ENCODE assay signal across 23 mouse cellular contexts in genomic region chr15:50498716-50499115, GRCm38 (mm10).
"Had no signal": no experiment of that assay in that cellular context is flagged by ENCODE, and none has a peak within 500 bp of the region (broad histone marks: within the 10 kb centered on the region; RNA-seq: fewer than 3 reads in every experiment).

No protein-coding gene starts in this region.

- H3K9ac ChIP-seq: heart, embryonic 12.5 days; hindbrain, embryonic 12.5 days; hindbrain, embryonic 14.5 days; intestine, embryonic 15.5 days; limb, embryonic 12.5 days had no signal

- H3K36me3 ChIP-seq: heart, embryonic 12.5 days; hindbrain, embryonic 10.5 days; hindbrain, embryonic 12.5 days; intestine, embryonic 15.5 days; limb, embryonic 10.5 days; limb, embryonic 12.5 days had no signal

- H3K4me1 ChIP-seq: hindbrain, embryonic 10.5 days; hindbrain, embryonic 12.5 days; intestine, embryonic 15.5 days; limb, embryonic 10.5 days; limb, embryonic 12.5 days had no signal

- H3K4me2 ChIP-seq: heart, embryonic 12.5 days; hindbrain, embryonic 12.5 days; hindbrain, embryonic 14.5 days; intestine, embryonic 15.5 days; limb, embryonic 12.5 days had no signal

- DNase-seq: gastrocnemius, postnatal 14 days; gastrocnemius, postnatal 36 days; heart, adult 11 months; heart, adult 2 months; heart, postnatal 10 days; heart, postnatal 4 days; kidney, adult 18-20 months; kidney, adult 8-10 months; kidney, postnatal 10 days; kidney, postnatal 25 days; kidney, postnatal 4 days had no signal

- H3K27ac ChIP-seq: heart, adult 2 months; hindbrain, embryonic 10.5 days; hindbrain, embryonic 12.5 days; hindbrain, embryonic 14.5 days; intestine, embryonic 15.5 days; layer of hippocampus, adult 2 months; left cerebral cortex, adult 2 months; limb, embryonic 10.5 days; limb, embryonic 12.5 days had no signal

- H3K9me3 ChIP-seq: heart, embryonic 12.5 days; hindbrain, embryonic 10.5 days; hindbrain, embryonic 12.5 days; intestine, embryonic 15.5 days; limb, embryonic 10.5 days; limb, embryonic 12.5 days had no signal

- ATAC-seq: hindbrain, embryonic 16.5 days; inflammation-experienced regulatory T-cells, adult 6 months; intestine, embryonic 15.5 days; intestine, postnatal 0 days had no signal

- H3K27me3 ChIP-seq: hindbrain, embryonic 12.5 days; intestine, embryonic 15.5 days; limb, embryonic 12.5 days had no signal

- H3K4me3 ChIP-seq: heart, adult 2 months; heart, embryonic 12.5 days; hindbrain, embryonic 10.5 days; hindbrain, embryonic 12.5 days; intestine, embryonic 15.5 days; layer of hippocampus, adult 2 months; left cerebral cortex, adult 2 months; limb, embryonic 10.5 days; limb, embryonic 12.5 days had no signal
